Mouse (Mus musculus) heart, embryonic 11.5 days (tissue): ENCODE data around the gene Slc9a1. TPM values are rescaled to one million over a fixed set of nuclear protein-coding genes. Genes with fewer than 3 reads are reported as not detected.

ENCODE experiments used
- ATAC-seq: fragments of 200-750 bp; cut with Nextera tagmentation; replicated peaks from 2 replicates; pipeline ENCODE4 v1.8.0; 2017; ENCODE audit warnings: moderate library complexity; ENCODE audit not compliant: insufficient number of reproducible peaks, low FRiP score, low TSS enrichment
- H3K27ac ChIP-seq: fragments of 300-500 bp; sonication (generic); 2 replicates; pipeline ENCODE4 v1.5.1; 2014; ENCODE audit warnings: mild to moderate bottlenecking, low read depth, low read length
- H3K27me3 ChIP-seq: fragments of 300-500 bp; sonication (generic); 2 replicates; pipeline ENCODE4 v1.6.1; 2014; ENCODE audit warnings: mild to moderate bottlenecking, low read length, mixed read lengths; ENCODE audit not compliant: control insufficient read depth, insufficient read depth
- H3K36me3 ChIP-seq: fragments of 300-500 bp; sonication (generic); 2 replicates; pipeline ENCODE4 v1.6.1; 2014; ENCODE audit warnings: mild to moderate bottlenecking, low read length, moderate library complexity, mixed read lengths; ENCODE audit not compliant: control insufficient read depth, insufficient read depth
- H3K4me1 ChIP-seq: fragments of 300-500 bp; sonication (generic); 2 replicates; pipeline ENCODE4 v1.6.1; 2014; ENCODE audit warnings: low read length; ENCODE audit not compliant: control insufficient read depth, insufficient read depth
- H3K4me2 ChIP-seq: fragments of 300-500 bp; sonication (generic); 2 replicates; pipeline ENCODE4 v1.6.1; 2014; ENCODE audit warnings: mild to moderate bottlenecking, moderate library complexity
- H3K4me3 ChIP-seq: fragments of 300-500 bp; sonication (generic); 2 replicates; pipeline ENCODE4 v1.5.1; 2014; ENCODE audit warnings: low read depth, low read length
- H3K9ac ChIP-seq: fragments of 300-500 bp; sonication (generic); 2 replicates; pipeline ENCODE4 v1.6.1; 2014; ENCODE audit warnings: mild to moderate bottlenecking, low read depth, low read length, moderate library complexity
- H3K9me3 ChIP-seq: fragments of 300-500 bp; sonication (generic); replicated peaks from 2 replicates; pipeline ENCODE4 v1.6.1; 2016; ENCODE audit warnings: low read length; ENCODE audit not compliant: control insufficient read depth
- WGBS: fragments of 180-500 bp; shearing (Covaris S2); extraction: QIAGEN DNeasy Blood & Tissue Kit; methylation state at CpG from one replicate; pipeline ENCODE4 v1.1.7; 2014; ENCODE audit not compliant: insufficient replicate concordance; 5-methylcytosine and 5-hydroxymethylcytosine counted together
- polyA plus RNA-seq: library from polyadenylated mRNA; unstranded; fragments of >200 nt; fragmentation: Nextera tagmentation; extraction: Ambion mirVana; gene quantifications from 2 replicates; pipeline ENCODE4 v1.2.1, GENCODE M21; 2014

Gene Slc9a1
- polyA plus RNA-seq, 1 experiment from 2014 or later, result 4.8 TPM

- Histone ChIP-seq H3K36me3 (no peaks in the 10 kb centered on the region), H3K4me2 (no peak overlapping the region), H3K9ac (no peak overlapping the region), H3K27ac (no peak overlapping the region), H3K4me1 (no peaks in the 10 kb centered on the region; the same call in 1 of the 2 replicates), H3K9me3 (no peaks in the 10 kb centered on the region), H3K27me3 (no peaks in the 10 kb centered on the region), H3K4me3 (no peak overlapping the region)
- ATAC-seq, result no peak
- 10% methylated on average over 4 of the region's 4 CpGs for WGBS
Observed at GRCm38 (mm10) chr4:133344112-133344511, 25.4 kb upstream of the Slc9a1 start.

GRCm38 (mm10) chr4:133345702-133346101 is 23.8 kb upstream of the Slc9a1 start:
- H3K4me3 ChIP-seq, result no peak overlapping the region
- H3K27ac ChIP-seq, result no peak overlapping the region
- H3K36me3 ChIP-seq, result no peaks in the 10 kb centered on the region
- 72% methylated on average over 6 of the region's 6 CpGs for WGBS
- H3K27me3 ChIP-seq, result no peaks in the 10 kb centered on the region
- no peaks in the 10 kb centered on the region for H3K4me1 ChIP-seq
- no peak overlapping the region for H3K9ac ChIP-seq
- no peak for ATAC-seq
- no peak overlapping the region for H3K4me2 ChIP-seq
- no peaks in the 10 kb centered on the region for H3K9me3 ChIP-seq

GRCm38 (mm10) chr4:133346577-133346976 is 22.9 kb upstream of the Slc9a1 start:
- WGBS, result 59% methylated on average over 4 of the region's 4 CpGs
- H3K4me1 ChIP-seq, result no peaks in the 10 kb centered on the region
- no peaks in the 10 kb centered on the region for H3K9me3 ChIP-seq
- no peak for ATAC-seq
- H3K4me2 ChIP-seq, result no peak overlapping the region
- H3K9ac ChIP-seq, result no peak overlapping the region
- H3K27ac ChIP-seq, result no peak overlapping the region
- no peaks in the 10 kb centered on the region for H3K36me3 ChIP-seq
- no peaks in the 10 kb centered on the region for H3K27me3 ChIP-seq
- no peak overlapping the region for H3K4me3 ChIP-seq

- Histone ChIP-seq H3K4me3 (no peak overlapping the region), H3K36me3 (no peaks in the 10 kb centered on the region), H3K27me3 (no peaks in the 10 kb centered on the region), H3K4me1 (no peaks in the 10 kb centered on the region), H3K9me3 (no peaks in the 10 kb centered on the region), H3K4me2 (no peak overlapping the region), H3K27ac (no peak overlapping the region), H3K9ac (no peak overlapping the region)
- 59% methylated on average over 4 of the region's 4 CpGs for WGBS
- no peak for ATAC-seq
Observed at GRCm38 (mm10) chr4:133347624-133348023, 21.9 kb upstream of the Slc9a1 start.

GRCm38 (mm10) chr4:133348051-133348775 is 21.3 kb upstream of the Slc9a1 start:
- ATAC-seq, result no peak
- no peak overlapping the region for H3K9ac ChIP-seq
- 77% methylated on average over 5 of the region's 5 CpGs for WGBS

GRCm38 (mm10) chr4:133352797-133353196 is 16.7 kb upstream of the Slc9a1 start:
- Histone ChIP-seq H3K9me3 (no peaks in the 10 kb centered on the region), H3K27me3 (no peaks in the 10 kb centered on the region), H3K4me3 (no peak overlapping the region), H3K4me2 (no peak overlapping the region; the same call in 1 of the 2 replicates), H3K36me3 (no peaks in the 10 kb centered on the region), H3K9ac (no peak overlapping the region), H3K4me1 (no peaks in the 10 kb centered on the region), H3K27ac (no peak overlapping the region)
- WGBS, result 60% methylated on average over 10 of the region's 10 CpGs
- ATAC-seq, result no peak

More at GRCm38 (mm10) chr4:133348051-133348775, 21.3 kb upstream of the Slc9a1 start:
- Histone ChIP-seq H3K9me3 (no peaks in the 10 kb centered on the region), H3K36me3 (no peaks in the 10 kb centered on the region), H3K4me3 (no peak overlapping the region), H3K4me1 (no peaks in the 10 kb centered on the region), H3K4me2 (no peak overlapping the region), H3K27me3 (no peaks in the 10 kb centered on the region), H3K27ac (no peak overlapping the region)

- 83% methylated on average over 23 of the region's 23 CpGs for WGBS
- Histone ChIP-seq H3K27me3 (no peaks in the 10 kb centered on the region), H3K4me2 (no peak within 1 kb of the TSS; the same call in 1 of the 2 replicates), H3K4me3 (no peak within 1 kb of the TSS), H3K9me3 (no peaks in the 10 kb centered on the region), H3K36me3 (no peaks in the 10 kb centered on the region), H3K9ac (no peak within 1 kb of the TSS), H3K27ac (no peak within 1 kb of the TSS), H3K4me1 (no peaks in the 10 kb centered on the region)
- no peak for ATAC-seq
Observed at GRCm38 (mm10) chr4:133353367-133354365, 15.8 kb upstream of the Slc9a1 start, which contains the start of gene Wdtc1. Gene Wdtc1 (minus strand): TSS chr4:133353481.

GRCm38 (mm10) chr4:133354641-133355040 is 14.9 kb upstream of the Slc9a1 start:
- H3K27me3 ChIP-seq, result no peaks in the 10 kb centered on the region
- no peaks in the 10 kb centered on the region for H3K36me3 ChIP-seq
- H3K9me3 ChIP-seq, result no peaks in the 10 kb centered on the region
- H3K4me3 ChIP-seq, result no peak overlapping the region
- no peak overlapping the region for H3K4me2 ChIP-seq
- H3K9ac ChIP-seq, result no peak overlapping the region
- H3K4me1 ChIP-seq, result no peaks in the 10 kb centered on the region
- WGBS, result 87% methylated on average over 6 of the region's 6 CpGs
- H3K27ac ChIP-seq, result no peak overlapping the region
- ATAC-seq, result no peak
